Mouse (Mus musculus) stomach, embryonic 16.5 days (tissue): ENCODE results near the gene Clstn2. TPM values are rescaled to one million over a fixed set of nuclear protein-coding genes. Genes with fewer than 3 reads are reported as not detected.

Source experiments
- ATAC-seq: fragments of 200-750 bp; cut with Nextera tagmentation; 2 replicates; pipeline ENCODE4 v1.8.0; 2017; ENCODE audit warnings: moderate number of reproducible peaks, moderate TSS enrichment; ENCODE audit not compliant: insufficient read depth, low FRiP score
- H3K27ac ChIP-seq: fragments of 300-500 bp; sonication (generic); 2 replicates; pipeline ENCODE4 v1.5.1; 2014; ENCODE audit warnings: low read length
- H3K27me3 ChIP-seq: fragments of 300-500 bp; sonication (generic); 2 replicates; pipeline ENCODE4 v1.6.1; 2014; ENCODE audit warnings: low read length, control low read depth, mixed read lengths; ENCODE audit not compliant: control insufficient read depth, insufficient read depth
- H3K36me3 ChIP-seq: fragments of 300-500 bp; sonication (generic); 2 replicates; pipeline ENCODE4 v1.6.1; 2014; ENCODE audit warnings: low read length; ENCODE audit not compliant: control insufficient read depth, insufficient read depth
- H3K4me1 ChIP-seq: fragments of 300-500 bp; sonication (generic); 2 replicates; pipeline ENCODE4 v1.6.1; 2014; ENCODE audit warnings: low read length, control low read depth, mixed read lengths; ENCODE audit not compliant: control insufficient read depth, insufficient read depth
- H3K4me2 ChIP-seq: fragments of 300-500 bp; sonication (generic); 2 replicates; pipeline ENCODE4 v1.6.1; 2014; ENCODE audit warnings: low read depth, low read length, mixed read lengths
- H3K4me3 ChIP-seq: fragments of 300-500 bp; sonication (generic); replicated peaks from 2 replicates; pipeline ENCODE4 v1.5.1; 2014; ENCODE audit warnings: mild to moderate bottlenecking, low read length
- H3K9ac ChIP-seq: fragments of 300-500 bp; sonication (generic); 2 replicates; pipeline ENCODE4 v1.6.1; 2014; ENCODE audit warnings: low read length
- H3K9me3 ChIP-seq: fragments of 300-500 bp; sonication (generic); replicated peaks from 2 replicates; pipeline ENCODE4 v1.6.1; 2016; ENCODE audit warnings: low read length, control low read depth; ENCODE audit not compliant: control insufficient read depth
- WGBS: fragments of 180-500 bp; shearing (Covaris S2); extraction: QIAGEN DNeasy Blood & Tissue Kit; methylation state at CpG from one replicate; pipeline ENCODE4 v1.1.7; 2014; 5-methylcytosine and 5-hydroxymethylcytosine counted together
- polyA plus RNA-seq: library from polyadenylated mRNA; unstranded; fragments of >200 nt; fragmentation: Nextera tagmentation; extraction: Ambion mirVana; gene quantifications from 2 replicates; pipeline ENCODE4 v1.2.1, GENCODE M21; 2015

Gene Clstn2
- polyA plus RNA-seq, 1 experiment from 2014 or later, result 1.0 TPM

- H3K27ac ChIP-seq, result no peak overlapping the region
- H3K36me3 ChIP-seq, result no peaks in the 10 kb centered on the region
- H3K4me2 ChIP-seq, result no peak overlapping the region
- no peaks in the 10 kb centered on the region for H3K4me1 ChIP-seq
- 68% methylated on average over 7 of the region's 7 CpGs for WGBS
- no peak overlapping the region for H3K9ac ChIP-seq
- ATAC-seq, result no peak
- no peak overlapping the region for H3K4me3 ChIP-seq
- no peaks in the 10 kb centered on the region for H3K27me3 ChIP-seq
- no peaks in the 10 kb centered on the region for H3K9me3 ChIP-seq
Measured at GRCm38 (mm10) chr9:97717005-97717404, 316.0 kb downstream of the Clstn2 start.

- no peaks in the 10 kb centered on the region for H3K36me3 ChIP-seq
- no peak for ATAC-seq
- 94% methylated on average over 3 of the region's 3 CpGs for WGBS
- H3K27ac ChIP-seq, result no peak overlapping the region
- H3K4me2 ChIP-seq, result no peak overlapping the region
- H3K4me3 ChIP-seq, result no peak overlapping the region
- H3K9me3 ChIP-seq, result no peaks in the 10 kb centered on the region
- H3K9ac ChIP-seq, result no peak overlapping the region
- H3K27me3 ChIP-seq, result no peaks in the 10 kb centered on the region
- no peaks in the 10 kb centered on the region for H3K4me1 ChIP-seq
Measured at GRCm38 (mm10) chr9:97712888-97713287, 320.1 kb downstream of the Clstn2 start.

- no peaks in the 10 kb centered on the region for H3K9me3 ChIP-seq
- 80% methylated on average over 4 of the region's 4 CpGs for WGBS
- no peaks in the 10 kb centered on the region for H3K27me3 ChIP-seq
- H3K9ac ChIP-seq, result no peak overlapping the region
- H3K4me3 ChIP-seq, result no peak overlapping the region
- no peaks in the 10 kb centered on the region for H3K36me3 ChIP-seq
- no peak overlapping the region for H3K4me2 ChIP-seq
- H3K4me1 ChIP-seq, result no peaks in the 10 kb centered on the region
- ATAC-seq, result no peak
- H3K27ac ChIP-seq, result no peak overlapping the region
Measured at GRCm38 (mm10) chr9:97703901-97704503, 329.0 kb downstream of the Clstn2 start.

- H3K4me2 ChIP-seq, result no peak overlapping the region
- 58% methylated on average over 2 of the region's 2 CpGs for WGBS
- H3K27me3 ChIP-seq, result no peaks in the 10 kb centered on the region
- H3K27ac ChIP-seq, result no peak overlapping the region
- 0 out of 2 replicates have a peak, but pooled peaks have one; percentile 13 for ATAC-seq
- no peak overlapping the region for H3K9ac ChIP-seq
- no peaks in the 10 kb centered on the region for H3K36me3 ChIP-seq
- H3K9me3 ChIP-seq, result no peaks in the 10 kb centered on the region
- no peak overlapping the region for H3K4me3 ChIP-seq
- no peaks in the 10 kb centered on the region for H3K4me1 ChIP-seq
Measured at GRCm38 (mm10) chr9:97702989-97703388, 330.0 kb downstream of the Clstn2 start.

GRCm38 (mm10) chr9:97699983-97700382 lies 333.0 kb downstream of the Clstn2 start:
- ATAC-seq, result no peak
- H3K4me1 ChIP-seq, result no peaks in the 10 kb centered on the region
- H3K4me2 ChIP-seq, result no peak overlapping the region
- H3K27me3 ChIP-seq, result no peaks in the 10 kb centered on the region
- no peaks in the 10 kb centered on the region for H3K9me3 ChIP-seq
- H3K9ac ChIP-seq, result no peak overlapping the region
- H3K27ac ChIP-seq, result no peak overlapping the region
- 78% methylated on average over 3 of the region's 3 CpGs for WGBS
- H3K36me3 ChIP-seq, result no peaks in the 10 kb centered on the region
- H3K4me3 ChIP-seq, result no peak overlapping the region

- Histone ChIP-seq H3K36me3 (no peaks in the 10 kb centered on the region), H3K9me3 (no peaks in the 10 kb centered on the region), H3K4me1 (no peaks in the 10 kb centered on the region), H3K27ac (no peak overlapping the region), H3K9ac (no peak overlapping the region), H3K27me3 (no peaks in the 10 kb centered on the region), H3K4me2 (no peak overlapping the region), H3K4me3 (no peak overlapping the region)
- ATAC-seq, result no peak
- 85% methylated on average over 2 of the region's 2 CpGs for WGBS
Measured at GRCm38 (mm10) chr9:97699020-97699419, 334.0 kb downstream of the Clstn2 start.

- Histone ChIP-seq H3K9me3 (no peaks in the 10 kb centered on the region), H3K9ac (no peak overlapping the region), H3K4me2 (no peak overlapping the region), H3K4me1 (no peaks in the 10 kb centered on the region), H3K27me3 (no peaks in the 10 kb centered on the region), H3K4me3 (no peak overlapping the region), H3K27ac (no peak overlapping the region), H3K36me3 (no peaks in the 10 kb centered on the region)
- 81% methylated on average over 10 of the region's 10 CpGs for WGBS
- ATAC-seq, result no peak
Measured at GRCm38 (mm10) chr9:97698071-97698470, 334.9 kb downstream of the Clstn2 start.

- Histone ChIP-seq H3K27ac (no peak overlapping the region), H3K9ac (no peak overlapping the region), H3K27me3 (no peaks in the 10 kb centered on the region), H3K4me2 (no peak overlapping the region), H3K9me3 (no peaks in the 10 kb centered on the region), H3K4me1 (no peaks in the 10 kb centered on the region), H3K36me3 (no peaks in the 10 kb centered on the region), H3K4me3 (no peak overlapping the region)
- 77% methylated on average over 5 of the region's 5 CpGs for WGBS
- ATAC-seq, result no peak
Measured at GRCm38 (mm10) chr9:97696655-97697235, 336.2 kb downstream of the Clstn2 start.

- WGBS, result 51% methylated on average over 1 of the region's 1 CpGs
- Histone ChIP-seq H3K4me3 (no peak overlapping the region), H3K4me1 (no peaks in the 10 kb centered on the region), H3K4me2 (no peak overlapping the region), H3K27me3 (no peaks in the 10 kb centered on the region), H3K9ac (no peak overlapping the region), H3K27ac (no peak overlapping the region), H3K36me3 (no peaks in the 10 kb centered on the region), H3K9me3 (no peaks in the 10 kb centered on the region)
- ATAC-seq, result no peak
Measured at GRCm38 (mm10) chr9:97695278-97695677, 337.7 kb downstream of the Clstn2 start.
